Mouse (Mus musculus) heart, adult 2 months (tissue): ENCODE data around the gene Zyx. TPM values are rescaled to one million over a fixed set of nuclear protein-coding genes. Genes with fewer than 3 reads are reported as not detected.
A peak's percentile ranks its signal among the peaks of the same experiment; 100 is the strongest.

ENCODE experiments used
- DNase-seq, 2 experiments: peaks; one replicate each; pipeline ENCODE4 v3.0.0; 2021
- H3K27ac ChIP-seq: fragments of 200-600 bp; 2 replicates; pipeline ENCODE4 v1.8.1; 2022
- H3K27me3 ChIP-seq: fragments of 200-500 bp; 2 replicates; pipeline ENCODE4 v1.6.1; 2012; ENCODE audit warnings: mild to moderate bottlenecking, low read length, inconsistent platforms, mixed read lengths; ENCODE audit not compliant: control insufficient read depth, insufficient read depth
- H3K36me3 ChIP-seq: fragments of 200-500 bp; 2 replicates; pipeline ENCODE4 v1.6.1; 2012; ENCODE audit warnings: low read length, inconsistent platforms; ENCODE audit not compliant: control insufficient read depth, insufficient read depth
- H3K4me1 ChIP-seq: fragments of 200-500 bp; 2 replicates; pipeline ENCODE4 v1.6.1; 2011; ENCODE audit warnings: low read length; ENCODE audit not compliant: control insufficient read depth, insufficient read depth
- H3K4me3 ChIP-seq: fragments of 200-600 bp; 2 replicates; pipeline ENCODE4 v1.8.1; 2022
- H3K79me2 ChIP-seq: fragments of 200-500 bp; replicated peaks from 2 replicates; pipeline ENCODE4 v1.6.1; 2012; ENCODE audit warnings: mild to moderate bottlenecking, inconsistent platforms, low read length, moderate library complexity, mixed read lengths; ENCODE audit not compliant: control insufficient read depth, insufficient read depth
- H3K9ac ChIP-seq: fragments of 200-500 bp; 2 replicates; pipeline ENCODE4 v1.6.1; 2012; ENCODE audit warnings: low read depth, mild to moderate bottlenecking, control low read depth, inconsistent platforms, low read length, mixed read lengths
- CTCF ChIP-seq: fragments of 200-600 bp; IDR thresholded peaks from 2 replicates; pipeline ENCODE4 v1.8.1; 2022; ENCODE audit warnings: antibody characterized with exemption, mild to moderate bottlenecking, moderate library complexity
- EP300 ChIP-seq: fragments of 200-500 bp; IDR thresholded peaks from 2 replicates; pipeline ENCODE4 v1.6.1; 2011; ENCODE audit warnings: low read depth, low read length, control low read depth; ENCODE audit not compliant: insufficient read depth
- POLR2A ChIP-seq: fragments of 200-500 bp; IDR thresholded peaks from 2 replicates; pipeline ENCODE4 v1.6.1; 2011; ENCODE audit warnings: mild to moderate bottlenecking, low read depth, low read length, control low read depth; ENCODE audit not compliant: insufficient read depth
- WGBS: fragments of 180-500 bp; shearing (Covaris S2); methylation state at CpG from one replicate; pipeline ENCODE4 v1.1.7; 2018; 5-methylcytosine and 5-hydroxymethylcytosine counted together
- intact Hi-C: fragments of 180-260 bp; cut with DNase I; formaldehyde crosslinking; loops from one replicate; pipeline ENCODE4 v1.15.1; 2025
- polyA plus RNA-seq: library from polyadenylated mRNA; depleted of rRNA; stranded (reverse); fragments of >200 nt; gene quantifications from 2 replicates; pipeline ENCODE4 v1.2.3, GENCODE M21; 2012
- total RNA-seq, 2 experiments: library from RNA; stranded (reverse); gene quantifications; 2 replicates each; pipeline ENCODE4 v1.2.3; 2021

The Zyx gene
- total and polyA plus RNA-seq, 3 experiments, result 45.8 to 110 (median 60.2) TPM

DNA sequence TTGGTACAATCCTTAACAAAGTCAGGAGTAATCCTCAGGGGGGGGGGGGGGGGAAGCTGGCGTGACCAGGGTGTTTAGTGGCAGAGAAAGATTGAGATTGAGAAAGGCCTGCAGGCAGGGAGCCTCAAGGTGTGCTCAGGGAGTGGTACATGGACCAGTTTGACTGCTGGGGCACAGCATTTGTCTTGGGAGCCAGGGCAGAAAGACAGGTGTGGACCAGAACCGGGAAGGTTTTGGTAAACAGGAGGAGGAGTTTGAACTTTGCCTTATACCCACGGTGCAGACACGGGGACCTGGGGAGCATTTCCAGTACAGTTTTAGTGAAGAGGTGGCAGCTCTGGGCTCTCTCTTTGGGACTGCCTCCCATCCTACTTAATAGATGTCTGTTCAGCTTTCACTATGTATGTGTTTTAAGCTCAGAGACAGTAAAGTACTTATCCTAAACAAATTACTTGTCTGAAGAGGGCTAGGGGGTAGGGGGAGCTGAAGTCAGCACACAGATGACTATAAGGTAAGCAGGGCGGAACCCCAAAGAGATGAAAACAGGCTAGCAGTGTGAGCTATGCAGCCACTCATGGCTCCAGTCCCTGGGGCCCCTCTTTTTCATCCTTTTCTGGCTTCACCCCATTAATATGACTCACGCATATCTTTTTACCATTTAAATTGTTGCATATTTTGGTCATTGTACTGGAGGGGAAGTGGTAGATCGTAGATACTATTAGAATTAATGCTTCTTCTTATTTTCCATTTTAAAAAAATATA lies 24.4 kb downstream of the Zyx start:
- peak overlapping the region; percentile 16 for H3K9ac ChIP-seq
- no peaks in the 10 kb centered on the region for H3K27me3 ChIP-seq
- DNase-seq, result no peak
- no peaks in the 10 kb centered on the region for H3K79me2 ChIP-seq
- H3K4me1 ChIP-seq, result peaks cover 19% of the 10 kb centered on the region
- WGBS, result 45% methylated on average over 7 of the region's 7 CpGs
- H3K36me3 ChIP-seq, result peaks cover 6% of the 10 kb centered on the region
- no peak overlapping the region for H3K27ac ChIP-seq
- TF ChIP-seq CTCF (no peak), EP300 (no peak), POLR2A (no peak)
- no peak overlapping the region; the same call in 1 of the 2 replicates for H3K4me3 ChIP-seq
- intact Hi-C loops, result loop anchor here (1.0 kb wide), 1 partner anchor 25 kb away; the partner anchor contains the start of gene Zyx

DNA sequence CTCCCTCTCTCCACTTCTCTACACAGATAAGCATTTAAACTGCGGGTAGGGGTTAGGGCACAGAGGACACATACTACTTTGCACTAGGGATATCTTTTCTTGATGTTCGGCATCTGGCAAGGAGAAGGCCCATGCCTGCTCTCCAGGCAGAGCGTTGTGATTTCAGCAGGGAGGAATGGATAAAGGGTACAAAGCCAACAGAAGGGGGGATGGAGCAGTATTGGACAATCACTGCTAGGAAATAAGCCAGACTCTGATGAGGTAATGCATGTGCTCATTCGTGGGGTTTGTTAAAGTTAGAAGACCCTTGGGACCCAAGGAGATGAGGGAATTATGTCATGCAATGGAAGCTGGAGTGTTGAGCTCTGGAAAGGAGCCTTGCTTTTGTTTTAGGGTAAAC lies 25.3 kb downstream of the Zyx start:
- no peaks in the 10 kb centered on the region for H3K79me2 ChIP-seq
- intact Hi-C loops, result loop anchor here (5.0 kb wide), 1 partner anchor 147 kb away; no protein-coding TSS in a partner anchor
- no peaks in the 10 kb centered on the region for H3K27me3 ChIP-seq
- no peak overlapping the region for H3K9ac ChIP-seq
- H3K36me3 ChIP-seq, result peaks cover 4% of the 10 kb centered on the region
- 27% methylated on average over 4 of the region's 4 CpGs for WGBS
- peaks cover 19% of the 10 kb centered on the region for H3K4me1 ChIP-seq
- peak in 1 of 2 experiments; percentile 50 for DNase-seq
- H3K4me3 ChIP-seq, result no peak overlapping the region
- peak overlapping the region; percentile 49 for H3K27ac ChIP-seq
- TF ChIP-seq POLR2A (no peak), EP300 (no peak), CTCF (no peak)

DNA sequence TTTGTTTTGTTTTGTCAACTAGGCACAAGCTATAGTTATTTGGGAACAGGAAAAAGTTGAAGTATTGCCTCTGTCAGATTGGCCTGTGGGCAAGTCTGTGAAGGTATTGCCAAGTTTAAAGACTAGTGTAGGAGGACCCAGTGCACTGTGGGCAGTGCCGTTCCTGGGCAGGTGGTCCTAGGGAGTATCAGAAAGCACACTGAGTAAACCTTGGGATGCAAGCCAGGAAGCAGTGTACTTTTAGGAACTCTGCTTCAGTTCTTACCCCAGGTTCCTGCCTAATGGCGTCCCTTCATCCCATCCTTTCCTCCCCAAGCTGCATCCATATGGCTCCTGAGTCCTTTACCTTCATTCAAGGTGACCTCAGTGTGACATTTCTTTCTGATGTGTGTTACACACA lies 25.7 kb downstream of the Zyx start:
- peak overlapping the region; percentile 49 for H3K27ac ChIP-seq
- 52% methylated on average over 2 of the region's 2 CpGs for WGBS
- H3K9ac ChIP-seq, result no peak overlapping the region
- no peak for DNase-seq
- H3K27me3 ChIP-seq, result no peaks in the 10 kb centered on the region
- H3K79me2 ChIP-seq, result no peaks in the 10 kb centered on the region
- H3K36me3 ChIP-seq, result peaks cover 4% of the 10 kb centered on the region
- intact Hi-C loops, result loop anchor here (5.0 kb wide), 1 partner anchor 148 kb away; no protein-coding TSS in a partner anchor
- H3K4me1 ChIP-seq, result peaks cover 16% of the 10 kb centered on the region
- H3K4me3 ChIP-seq, result no peak overlapping the region
- TF ChIP-seq CTCF (no peak), POLR2A (no peak), EP300 (no peak)

DNA sequence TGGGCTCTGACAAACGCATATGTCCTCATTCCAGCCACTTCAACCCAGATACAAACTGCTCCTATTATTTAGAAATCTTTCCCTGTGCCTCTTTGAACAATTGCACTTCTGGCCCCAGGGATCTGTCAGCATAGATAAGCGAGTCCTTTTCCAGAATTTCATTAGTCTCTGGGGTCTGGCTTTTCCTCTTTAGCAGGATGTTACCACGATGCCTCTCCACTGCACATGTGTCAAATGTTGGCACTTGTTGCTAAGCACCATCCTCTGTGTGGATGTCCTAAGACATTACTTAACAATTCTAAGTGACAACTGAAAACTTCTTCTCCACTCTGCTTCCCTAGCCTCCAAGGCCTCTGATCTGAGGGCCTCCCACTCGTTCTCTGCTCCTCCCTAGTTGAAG lies 26.6 kb downstream of the Zyx start:
- intact Hi-C loops, result loop anchor here (5.0 kb wide), 1 partner anchor 149 kb away; no protein-coding TSS in a partner anchor
- DNase-seq, result no peak
- H3K27ac ChIP-seq, result peak overlapping the region; percentile 49
- peaks cover 14% of the 10 kb centered on the region for H3K4me1 ChIP-seq
- H3K4me3 ChIP-seq, result no peak overlapping the region
- no peak overlapping the region for H3K9ac ChIP-seq
- WGBS, result 29% methylated on average over 4 of the region's 4 CpGs
- H3K36me3 ChIP-seq, result peaks cover 4% of the 10 kb centered on the region; the same call in 1 of the 2 replicates
- no peaks in the 10 kb centered on the region for H3K79me2 ChIP-seq
- H3K27me3 ChIP-seq, result no peaks in the 10 kb centered on the region
- TF ChIP-seq POLR2A, result no peak
- no peak for TF ChIP-seq EP300
- TF ChIP-seq CTCF, result no peak

DNA sequence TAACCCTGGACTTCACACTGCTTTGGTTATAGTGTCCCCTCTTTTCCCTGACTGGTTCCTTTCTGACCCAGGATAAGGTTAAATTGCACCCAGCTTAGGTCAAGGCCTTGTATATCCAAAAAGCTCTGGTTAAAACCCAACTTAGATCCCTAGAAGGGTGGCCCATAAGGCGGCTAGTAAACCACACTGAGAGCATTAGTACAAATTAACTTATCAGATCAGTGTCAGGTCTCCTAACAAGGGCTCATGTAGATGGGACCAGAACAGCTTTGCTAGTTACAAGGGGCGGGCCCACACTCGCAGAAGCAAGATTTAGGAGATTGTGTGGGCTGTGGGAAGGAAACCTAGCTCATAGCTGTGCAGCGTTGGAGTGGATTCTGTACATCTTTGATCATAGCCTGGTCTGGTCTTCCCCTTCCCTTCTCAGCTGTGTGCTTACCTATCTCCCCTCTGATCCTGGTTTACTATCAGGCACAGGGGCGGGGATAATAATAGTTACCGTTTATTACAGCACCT lies 27.1 kb downstream of the Zyx start:
- Histone ChIP-seq H3K79me2 (no peaks in the 10 kb centered on the region), H3K36me3 (peaks cover 4% of the 10 kb centered on the region; the same call in 1 of the 2 replicates), H3K27me3 (no peaks in the 10 kb centered on the region), H3K4me3 (no peak overlapping the region), H3K9ac (no peak overlapping the region), H3K4me1 (peaks cover 15% of the 10 kb centered on the region), H3K27ac (peak overlapping the region; percentile 49)
- no peak for DNase-seq
- TF ChIP-seq CTCF, result no peak
- no peak for TF ChIP-seq POLR2A
- no peak for TF ChIP-seq EP300
- intact Hi-C loops, result loop anchor here (5.0 kb wide), 1 partner anchor 149 kb away; no protein-coding TSS in a partner anchor
- WGBS, result 76% methylated on average over 6 of the region's 6 CpGs

DNA sequence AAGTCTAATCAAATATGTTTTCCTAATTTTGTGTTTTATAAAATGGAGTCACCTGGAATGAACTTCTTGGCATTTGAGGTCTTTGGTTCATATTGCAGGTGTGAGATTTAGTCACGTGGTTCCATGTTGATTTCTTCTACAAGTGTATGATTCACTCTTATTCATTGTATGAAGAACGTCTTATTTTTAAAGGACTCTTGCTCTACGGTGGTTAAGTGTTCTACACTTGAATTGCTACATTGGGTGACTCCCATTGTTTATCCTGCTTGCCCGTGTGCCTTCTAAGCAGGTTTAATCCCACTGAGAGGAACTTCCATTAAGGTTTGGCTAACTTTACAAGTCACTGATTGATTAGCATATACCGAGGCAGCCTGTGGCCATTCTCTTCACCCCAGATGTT lies 27.9 kb downstream of the Zyx start:
- no peak for DNase-seq
- Histone ChIP-seq H3K36me3 (peaks cover 4% of the 10 kb centered on the region; the same call in 1 of the 2 replicates), H3K9ac (no peak overlapping the region), H3K27me3 (no peaks in the 10 kb centered on the region), H3K4me3 (no peak overlapping the region), H3K4me1 (peaks cover 19% of the 10 kb centered on the region), H3K79me2 (no peaks in the 10 kb centered on the region), H3K27ac (no peak overlapping the region)
- WGBS, result 91% methylated on average over 5 of the region's 5 CpGs
- intact Hi-C loops, result loop anchor here (5.0 kb wide), 1 partner anchor 150 kb away; no protein-coding TSS in a partner anchor
- TF ChIP-seq CTCF (no peak), EP300 (no peak), POLR2A (no peak)
